In the genomic region with DNA sequence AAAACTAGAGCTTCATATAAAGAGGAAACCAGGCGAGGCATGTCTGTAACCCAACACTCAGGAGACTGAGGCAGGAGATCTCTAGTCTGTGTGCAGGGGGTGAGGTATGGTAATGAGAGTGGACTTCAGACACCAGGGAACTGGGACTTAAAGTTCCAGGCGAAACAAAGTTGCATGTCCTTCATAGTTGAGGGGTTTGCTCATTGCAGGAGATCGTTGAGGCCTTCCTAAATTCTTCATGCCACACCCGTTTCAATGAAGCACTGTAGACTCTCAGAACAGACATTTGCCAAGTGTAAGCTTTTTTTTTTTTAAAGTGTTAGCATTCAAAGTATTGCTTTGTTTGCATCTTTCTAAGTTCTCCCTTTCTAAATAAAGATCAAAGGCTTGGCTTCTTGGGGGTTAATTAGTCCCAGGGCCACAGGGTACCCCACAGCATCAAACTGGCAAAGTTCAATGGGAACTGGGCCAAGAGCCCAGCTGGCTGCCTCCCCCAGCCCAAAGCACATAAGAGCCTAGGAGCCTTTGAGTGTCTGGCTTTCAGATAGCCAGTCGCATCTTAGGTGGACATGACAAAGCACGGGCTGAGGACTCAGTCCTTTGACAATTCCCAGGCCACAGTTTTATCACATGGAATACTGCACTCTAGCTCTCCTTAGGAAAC, we compare ENCODE assay signal across 11 mouse cellular contexts. TPM values are rescaled to one million over a fixed set of nuclear protein-coding genes. Genes with fewer than 3 reads are reported as not detected.
A peak's percentile ranks its signal among the peaks of the same experiment; 100 is the strongest.
DNase-seq lines count a peak whose midpoint lies in the region; ATAC-seq and TF ChIP-seq lines count a peak whose summit lies in the region.
"Had no signal": no experiment of that assay in that cellular context is flagged by ENCODE, and none has a peak within 500 bp of the region (broad histone marks: within the 10 kb centered on the region; RNA-seq: fewer than 3 reads in every experiment).

No protein-coding gene starts in this region.

- no peaks in the 10 kb centered on the region for H3K27me3 ChIP-seq in hindbrain, embryonic 10.5 days (ENCODE audit: insufficient read depth, poor library complexity, severe bottlenecking)
- H3K27me3 ChIP-seq in hindbrain, embryonic 11.5 days (ENCODE audit: control insufficient read depth, insufficient read depth, low read length): no peaks in the 10 kb centered on the region
- H3K27me3 ChIP-seq in hindbrain, postnatal 0 days (ENCODE audit: insufficient read depth, low read length): no peaks in the 10 kb centered on the region
- H3K27me3 ChIP-seq: neural tube, embryonic 12.5 days had no signal

- peaks cover 47% of the 10 kb centered on the region for H3K4me1 ChIP-seq in hindbrain, embryonic 10.5 days (replicated peaks)
- peaks cover 11% of the 10 kb centered on the region for H3K4me1 ChIP-seq in hindbrain, embryonic 11.5 days (replicated peaks; ENCODE audit: control insufficient read depth, insufficient read depth, low read length)
- H3K4me1 ChIP-seq in bone marrow macrophage, adult 2 months (ENCODE audit: control insufficient read depth, insufficient read depth, low read length): peaks cover 40% of the 10 kb centered on the region
- peaks cover 29% of the 10 kb centered on the region for H3K4me1 ChIP-seq in hindbrain, postnatal 0 days (ENCODE audit: insufficient read depth, low read length)

- H3K9me3 ChIP-seq in hindbrain, embryonic 10.5 days: no peaks in the 10 kb centered on the region
- H3K9me3 ChIP-seq in hindbrain, embryonic 11.5 days (ENCODE audit: control insufficient read depth, low read length): no peaks in the 10 kb centered on the region
- no peaks in the 10 kb centered on the region for H3K9me3 ChIP-seq in hindbrain, postnatal 0 days (ENCODE audit: low read length)
- H3K9me3 ChIP-seq: neural tube, embryonic 12.5 days had no signal

- no peak overlapping the region for H3K4me2 ChIP-seq in hindbrain, embryonic 11.5 days (replicated peaks; ENCODE audit: low read depth, low read length)
- H3K4me2 ChIP-seq in hindbrain, postnatal 0 days (ENCODE audit: low read depth, low read length): no peak overlapping the region
- H3K4me2 ChIP-seq: neural tube, embryonic 12.5 days had no signal

- no peak overlapping the region for H3K9ac ChIP-seq in hindbrain, embryonic 11.5 days (ENCODE audit: low read depth, low read length)
- no peak overlapping the region for H3K9ac ChIP-seq in hindbrain, postnatal 0 days (replicated peaks; ENCODE audit: low read length)
- H3K9ac ChIP-seq: neural tube, embryonic 12.5 days had no signal

- no peak overlapping the region for H3K4me3 ChIP-seq in hindbrain, embryonic 10.5 days
- H3K4me3 ChIP-seq in hindbrain, embryonic 11.5 days (ENCODE audit: low read depth, low read length): no peak overlapping the region
- H3K4me3 ChIP-seq in bone marrow macrophage, adult 2 months (ENCODE audit: insufficient read depth, low read length): no peak overlapping the region
- H3K4me3 ChIP-seq in hindbrain, postnatal 0 days (ENCODE audit: low read length): no peak overlapping the region
- H3K4me3 ChIP-seq: neural tube, embryonic 12.5 days had no signal

- TF ChIP-seq POLR2A in bone marrow macrophage, adult 2 months (IDR thresholded peaks at IDR 0.05; ENCODE audit: borderline replicate concordance, low read depth, low read length): no peak

- H3K36me3 ChIP-seq in hindbrain, embryonic 10.5 days: peaks cover 7% of the 10 kb centered on the region
- no peaks in the 10 kb centered on the region for H3K36me3 ChIP-seq in hindbrain, embryonic 11.5 days (ENCODE audit: control insufficient read depth, insufficient read depth, low read length)
- no peaks in the 10 kb centered on the region for H3K36me3 ChIP-seq in hindbrain, postnatal 0 days (ENCODE audit: insufficient read depth, low read length)
- H3K36me3 ChIP-seq: neural tube, embryonic 12.5 days had no signal

- no peak for DNase-seq in hindbrain, embryonic 10.5 days (ENCODE audit: low spot score)
- no peak for DNase-seq in hindbrain, embryonic 11.5 days (ENCODE audit: low spot score)
- peak; percentile 51 for DNase-seq in 3T3-L1 (ENCODE audit: low read depth, low spot score)
- no peak for DNase-seq in hindbrain, postnatal 0 days (ENCODE audit: low spot score)
- no peak for DNase-seq in ovary, postnatal 36 days (ENCODE audit: low spot score)
- no peak for DNase-seq in left cerebral cortex, adult 8-10 months (ENCODE audit: low spot score in 2 of 2)
- DNase-seq: heart, adult 18-20 months; heart, postnatal 4 days had no signal

- no peak for ATAC-seq in hindbrain, embryonic 11.5 days (ENCODE audit: low FRiP score)
- ATAC-seq in hindbrain, postnatal 0 days: no peak

- 64% methylated on average over 6 of the region's 6 CpGs for WGBS in hindbrain, embryonic 10.5 days
- WGBS in hindbrain, embryonic 11.5 days: 56% methylated on average over 6 of the region's 6 CpGs
- 45% methylated on average over 6 of the region's 6 CpGs for WGBS in hindbrain, postnatal 0 days

- H3K27ac ChIP-seq in hindbrain, embryonic 10.5 days: peak overlapping the region; percentile 57
- H3K27ac ChIP-seq in hindbrain, embryonic 11.5 days (ENCODE audit: low read depth, low read length): no peak overlapping the region
- peak overlapping the region; percentile 17; the same call in 1 of the 2 replicates for H3K27ac ChIP-seq in bone marrow macrophage, adult 2 months (ENCODE audit: insufficient read depth, low read depth, low read length)
- H3K27ac ChIP-seq in hindbrain, postnatal 0 days: peak overlapping the region; percentile 26; the same call in 1 of the 2 replicates
- H3K27ac ChIP-seq: neural tube, embryonic 12.5 days had no signal

- TF ChIP-seq CTCF in bone marrow macrophage, adult 2 months (IDR thresholded peaks at IDR 0.05; ENCODE audit: low read depth, low read length): no peak
- TF ChIP-seq CTCF in hindbrain, postnatal 0 days (IDR thresholded peaks at IDR 0.05; ENCODE audit: low read depth): no peak

RNA-seq across cellular contexts. Expression of gene Dennd2a, which starts 1.7 kb away (rescaled TPM):
- polyA plus RNA-seq in hindbrain, embryonic 10.5 days (2016; fragmentation: Nextera tagmentation; extraction: Ambion mirVana): 42.7 and 45.6 TPM in 2 replicates
- polyA plus RNA-seq in hindbrain, embryonic 11.5 days (2014; fragmentation: Nextera tagmentation; extraction: Ambion mirVana): 38.1 and 38.8 TPM in 2 replicates
- polyA plus RNA-seq in bone marrow macrophage, adult 2 months (2012; ENCODE audit: insufficient read depth, insufficient read length, missing spikeins): 4.3 and 5.0 TPM in 2 replicates
- total RNA-seq in hindbrain, postnatal 0 days (2014; rRNA removed): 19.2 and 30.4 TPM in 2 replicates
- 13.2 and 14.6 TPM in 2 replicates for polyA plus RNA-seq in hindbrain, postnatal 0 days (2015; fragmentation: Nextera tagmentation; extraction: Ambion mirVana)
- 10 to 100 TPM; 22.0 to 27.0 (median 23.4) TPM for total RNA-seq in left cerebral cortex, adult 8-10 months (2022)

RNA-seq across cellular contexts. Expression of gene Adck2, which starts 14.3 kb away (rescaled TPM):
- 29.3 and 30.8 TPM in 2 replicates for polyA plus RNA-seq in hindbrain, embryonic 10.5 days (2016; fragmentation: Nextera tagmentation; extraction: Ambion mirVana)
- polyA plus RNA-seq in hindbrain, embryonic 11.5 days (2014; fragmentation: Nextera tagmentation; extraction: Ambion mirVana): 23.9 and 29.3 TPM in 2 replicates
- 17.1 and 21.2 TPM in 2 replicates for polyA plus RNA-seq in bone marrow macrophage, adult 2 months (2012; ENCODE audit: insufficient read depth, insufficient read length, missing spikeins)
- 14.8 and 18.8 TPM in 2 replicates for total RNA-seq in hindbrain, postnatal 0 days (2014; rRNA removed)
- polyA plus RNA-seq in hindbrain, postnatal 0 days (2015; fragmentation: Nextera tagmentation; extraction: Ambion mirVana): 35.6 and 36.9 TPM in 2 replicates
- 10 to 100 TPM; 24.4 to 35.5 (median 31.8) TPM for total RNA-seq in left cerebral cortex, adult 8-10 months (2022)

RNA-seq across cellular contexts. Expression of gene Gm42420, which starts 26.1 kb away (rescaled TPM):
- 0.76 and 1.6 TPM in 2 replicates for polyA plus RNA-seq in hindbrain, embryonic 10.5 days (2016; fragmentation: Nextera tagmentation; extraction: Ambion mirVana)
- polyA plus RNA-seq in hindbrain, embryonic 11.5 days (2014; fragmentation: Nextera tagmentation; extraction: Ambion mirVana): 0.90 and 1.3 TPM in 2 replicates
- not detected in 2 replicates for polyA plus RNA-seq in bone marrow macrophage, adult 2 months (2012; ENCODE audit: insufficient read depth, insufficient read length, missing spikeins)
- total RNA-seq in hindbrain, postnatal 0 days (2014; rRNA removed): not detected in 2 replicates
- 1.3 and 2.5 TPM in 2 replicates for polyA plus RNA-seq in hindbrain, postnatal 0 days (2015; fragmentation: Nextera tagmentation; extraction: Ambion mirVana)
- total RNA-seq in left cerebral cortex, adult 8-10 months (2022): 1 to 10 TPM in 1 of 4 experiments, not detected in 3; 1.1 TPM
- total RNA-seq: heart, postnatal 4 days; left cerebral cortex, postnatal 10 days had no signal

RNA-seq across cellular contexts. Expression of gene Ndufb2, which starts 33.0 kb away (rescaled TPM):
- polyA plus RNA-seq in hindbrain, embryonic 10.5 days (2016; fragmentation: Nextera tagmentation; extraction: Ambion mirVana): 292 and 328 TPM in 2 replicates
- polyA plus RNA-seq in hindbrain, embryonic 11.5 days (2014; fragmentation: Nextera tagmentation; extraction: Ambion mirVana): 268 and 291 TPM in 2 replicates
- 68.1 and 70.5 TPM in 2 replicates for polyA plus RNA-seq in bone marrow macrophage, adult 2 months (2012; ENCODE audit: insufficient read depth, insufficient read length, missing spikeins)
- total RNA-seq in hindbrain, postnatal 0 days (2014; rRNA removed): 212 and 454 TPM in 2 replicates
- 664 and 698 TPM in 2 replicates for polyA plus RNA-seq in hindbrain, postnatal 0 days (2015; fragmentation: Nextera tagmentation; extraction: Ambion mirVana)
- 100 to 1,000 TPM; 148 to 171 (median 155) TPM for total RNA-seq in left cerebral cortex, adult 8-10 months (2022)
